Mouse (Mus musculus) neural tube, embryonic 12.5 days (tissue): ENCODE results near the gene Ccdc160. TPM values are rescaled to one million over a fixed set of nuclear protein-coding genes. Genes with fewer than 3 reads are reported as not detected.

ENCODE experiments used
- ATAC-seq: fragments of 200-750 bp; cut with Nextera tagmentation; 2 replicates; pipeline ENCODE4 v1.8.0; 2017; ENCODE audit warnings: low read depth, mild to moderate bottlenecking, moderate TSS enrichment, moderate library complexity; ENCODE audit not compliant: low FRiP score
- H3K27ac ChIP-seq: fragments of 300-500 bp; sonication (generic); 2 replicates; pipeline ENCODE4 v1.5.1; 2016
- H3K27me3 ChIP-seq: fragments of 300-500 bp; sonication (generic); replicated peaks from 2 replicates; pipeline ENCODE4 v1.6.1; 2016; ENCODE audit warnings: mild to moderate bottlenecking
- H3K36me3 ChIP-seq: fragments of 300-500 bp; sonication (generic); 2 replicates; pipeline ENCODE4 v1.6.1; 2016; ENCODE audit warnings: mild to moderate bottlenecking
- H3K4me1 ChIP-seq: fragments of 300-500 bp; sonication (generic); 2 replicates; pipeline ENCODE4 v1.6.1; 2016
- H3K4me2 ChIP-seq: fragments of 300-500 bp; sonication (generic); replicated peaks from 2 replicates; pipeline ENCODE4 v1.6.1; 2016; ENCODE audit warnings: mild to moderate bottlenecking
- H3K4me3 ChIP-seq: fragments of 300-500 bp; sonication (generic); 2 replicates; pipeline ENCODE4 v1.5.1; 2016
- H3K9ac ChIP-seq: fragments of 300-500 bp; sonication (generic); 2 replicates; pipeline ENCODE4 v1.6.1; 2016; ENCODE audit warnings: mild to moderate bottlenecking
- H3K9me3 ChIP-seq: fragments of 300-500 bp; sonication (generic); 2 replicates; pipeline ENCODE4 v1.6.1; 2016; ENCODE audit warnings: mild to moderate bottlenecking
- WGBS: fragments of 180-500 bp; shearing (Covaris S2); methylation state at CpG from one replicate; pipeline ENCODE4 v1.1.7; 2016; 5-methylcytosine and 5-hydroxymethylcytosine counted together
- polyA plus RNA-seq: library from polyadenylated mRNA; unstranded; fragments of >200 nt; fragmentation: Nextera tagmentation; extraction: Ambion mirVana; gene quantifications from 2 replicates; pipeline ENCODE4 v1.2.1, GENCODE M21; 2016

Ccdc160 gene
- polyA plus RNA-seq: 4.1 and 4.4 TPM in 2 replicates

DNA sequence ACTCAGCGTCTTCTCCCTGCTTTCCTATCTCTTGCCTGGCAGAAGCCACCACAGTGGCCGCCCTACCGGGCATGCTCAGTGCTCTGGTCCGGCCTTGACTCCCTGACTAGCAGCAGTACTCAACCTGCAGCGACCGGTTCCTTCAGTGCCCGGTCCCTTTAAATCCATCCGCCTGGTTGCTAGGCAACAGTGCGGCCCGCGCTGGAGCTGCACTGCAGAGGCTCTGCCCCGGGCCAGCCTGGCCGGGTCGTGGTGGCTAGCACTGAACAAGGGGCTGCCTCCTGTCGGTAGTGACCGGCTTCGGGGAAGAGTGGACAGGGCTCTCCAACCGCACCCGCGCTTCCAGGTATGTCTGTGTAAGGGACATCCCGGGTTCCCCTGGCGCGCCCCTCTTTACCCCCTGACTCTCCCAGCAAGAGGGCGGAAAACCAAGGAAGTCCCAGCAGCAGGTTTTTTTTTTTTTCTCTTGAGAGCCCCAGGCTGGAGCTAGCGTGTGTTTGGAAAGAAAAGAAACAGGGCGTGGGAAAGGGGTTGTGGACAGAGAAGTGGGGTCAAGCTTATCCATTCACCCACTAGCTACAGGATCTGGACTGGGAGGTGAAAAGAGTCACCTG, at the start of gene Ccdc160:
Gene Ccdc160 (plus strand): TSS at position 221 of the 614 bp plus-strand sequence.
- peak within 1 kb of the TSS; percentile 42; the same call in 1 of the 2 replicates for H3K9ac ChIP-seq
- peaks cover 6% of the 10 kb centered on the region; the same call in 1 of the 2 replicates for H3K4me1 ChIP-seq
- H3K4me3 ChIP-seq: peak within 1 kb of the TSS; percentile 39
- no peaks in the 10 kb centered on the region for H3K36me3 ChIP-seq
- no peaks in the 10 kb centered on the region for H3K9me3 ChIP-seq
- H3K4me2 ChIP-seq: peak within 1 kb of the TSS; percentile 50
- peak; percentile 98 for ATAC-seq
- 11% methylated on average over 25 of the region's 26 CpGs for WGBS
- H3K27ac ChIP-seq: no peak within 1 kb of the TSS
- H3K27me3 ChIP-seq: no peaks in the 10 kb centered on the region

DNA sequence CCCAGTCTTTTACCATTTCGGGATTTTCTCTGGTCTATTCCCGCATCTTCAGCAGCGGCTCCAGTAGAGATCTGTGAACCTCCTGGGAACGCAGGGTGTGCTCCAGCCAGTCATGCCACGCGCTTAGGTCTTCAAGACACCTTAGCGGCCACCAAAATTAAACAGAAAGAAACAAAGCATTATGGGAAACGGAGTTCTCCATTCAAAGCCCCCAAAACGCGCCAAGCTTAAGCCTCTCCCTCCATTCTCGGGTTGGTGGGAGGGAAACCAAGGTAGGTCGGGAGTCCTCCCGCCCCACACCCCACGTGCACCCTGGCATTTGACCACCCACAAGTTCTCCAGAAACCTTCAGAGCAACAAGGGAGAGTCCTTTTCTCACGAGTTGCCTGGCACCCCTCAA, 47.2 kb upstream of the Ccdc160 start:
- H3K36me3 ChIP-seq: no peaks in the 10 kb centered on the region
- 0 out of 2 replicates have a peak, but pooled peaks have one; percentile 21 for ATAC-seq
- H3K4me1 ChIP-seq: no peaks in the 10 kb centered on the region
- H3K9me3 ChIP-seq: no peaks in the 10 kb centered on the region
- no peak overlapping the region for H3K27ac ChIP-seq
- WGBS: 11% methylated on average over 15 of the region's 15 CpGs
- H3K9ac ChIP-seq: no peak overlapping the region
- H3K4me3 ChIP-seq: peak overlapping the region; percentile 41
- no peaks in the 10 kb centered on the region for H3K27me3 ChIP-seq
- H3K4me2 ChIP-seq: peak overlapping the region; percentile 85

DNA sequence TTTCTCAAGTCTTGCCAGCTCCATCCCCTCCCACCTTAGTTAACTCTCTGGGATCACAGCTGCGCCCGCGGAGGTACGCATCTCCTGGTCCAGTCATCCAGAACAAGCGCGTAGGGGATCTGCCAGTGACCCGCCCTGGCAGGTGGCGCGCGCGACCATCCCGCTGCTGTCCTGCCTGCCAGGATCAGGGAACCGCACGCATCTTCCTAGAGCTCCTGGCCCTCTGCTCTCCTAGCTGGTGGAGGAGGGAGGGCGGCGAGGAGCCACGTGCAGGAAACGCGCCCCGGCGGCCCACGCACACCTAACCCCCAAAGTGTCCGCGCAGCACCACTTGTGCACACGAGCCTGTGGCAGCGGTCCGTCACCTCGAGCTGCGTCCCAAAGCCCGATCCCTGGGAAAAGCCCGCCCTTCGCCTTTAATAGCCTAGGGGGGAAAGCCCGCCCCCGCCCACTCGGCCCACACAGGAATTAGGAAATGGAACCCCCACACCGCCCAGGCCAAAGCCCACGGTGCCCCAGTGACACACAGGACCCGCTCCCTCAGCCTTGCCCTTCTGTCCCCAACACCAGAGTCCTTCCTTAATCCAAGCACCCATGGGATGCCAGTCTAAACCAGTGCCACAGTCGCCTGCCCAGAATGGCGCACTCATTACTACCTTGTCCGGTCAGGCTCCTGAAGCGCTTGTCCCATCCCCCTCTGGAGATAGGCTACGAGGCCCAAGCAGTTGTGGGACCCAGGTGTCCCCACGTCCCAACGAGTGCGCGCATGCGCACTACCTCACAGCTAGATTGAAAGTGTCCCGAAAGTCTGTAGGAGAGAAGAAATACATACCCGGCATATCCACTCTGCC, 46.6 kb upstream of the Ccdc160 start:
- H3K36me3 ChIP-seq: no peaks in the 10 kb centered on the region
- peak overlapping the region; percentile 85 for H3K4me2 ChIP-seq
- peak overlapping the region; percentile 41 for H3K4me3 ChIP-seq
- H3K9me3 ChIP-seq: no peaks in the 10 kb centered on the region
- no peak overlapping the region for H3K27ac ChIP-seq
- peak; percentile 66 for ATAC-seq
- H3K9ac ChIP-seq: peak overlapping the region; percentile 38
- WGBS: 19% methylated on average over 50 of the region's 50 CpGs
- H3K27me3 ChIP-seq: no peaks in the 10 kb centered on the region
- H3K4me1 ChIP-seq: no peaks in the 10 kb centered on the region

- no peak overlapping the region for H3K4me3 ChIP-seq
- no peaks in the 10 kb centered on the region for H3K36me3 ChIP-seq
- no peaks in the 10 kb centered on the region for H3K27me3 ChIP-seq
- H3K9ac ChIP-seq: no peak overlapping the region
- peak overlapping the region; percentile 85; the same call in 1 of the 2 replicates for H3K4me2 ChIP-seq
- 16% methylated on average over 8 of the region's 8 CpGs for WGBS
- H3K4me1 ChIP-seq: no peaks in the 10 kb centered on the region
- no peak for ATAC-seq
- no peaks in the 10 kb centered on the region for H3K9me3 ChIP-seq
- no peak overlapping the region for H3K27ac ChIP-seq
Observed at GRCm38 (mm10) chrX:52745462-52745861, 45.5 kb upstream of the Ccdc160 start.

- no peak overlapping the region for H3K4me3 ChIP-seq
- no peaks in the 10 kb centered on the region for H3K27me3 ChIP-seq
- H3K36me3 ChIP-seq: no peaks in the 10 kb centered on the region
- no peak for ATAC-seq
- WGBS: 14% methylated on average over 10 of the region's 10 CpGs
- peak overlapping the region; percentile 85; the same call in 1 of the 2 replicates for H3K4me2 ChIP-seq
- no peaks in the 10 kb centered on the region for H3K9me3 ChIP-seq
- no peak overlapping the region for H3K27ac ChIP-seq
- no peak overlapping the region for H3K9ac ChIP-seq
- H3K4me1 ChIP-seq: no peaks in the 10 kb centered on the region
Observed at GRCm38 (mm10) chrX:52745917-52746316, 45.1 kb upstream of the Ccdc160 start.

DNA sequence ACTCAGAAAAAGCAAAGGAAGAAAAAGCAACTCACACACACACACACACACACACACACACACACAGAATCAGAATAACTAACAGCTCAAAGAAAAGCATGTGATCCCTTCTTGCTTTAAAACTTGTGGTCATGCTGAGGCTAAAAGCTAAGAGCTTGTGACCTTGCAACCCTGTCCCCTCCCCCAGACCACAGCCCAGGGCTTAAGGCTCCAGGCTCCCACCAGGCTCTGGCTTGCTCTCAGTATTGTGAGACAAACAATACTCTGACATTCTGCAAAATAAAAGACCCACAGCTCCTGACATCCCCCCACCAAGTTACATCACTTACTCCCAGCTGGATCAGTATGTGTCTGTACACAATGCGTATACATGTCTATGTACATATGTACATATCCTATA, 44.2 kb upstream of the Ccdc160 start:
- Histone ChIP-seq H3K4me1 (no peaks in the 10 kb centered on the region), H3K27me3 (no peaks in the 10 kb centered on the region), H3K36me3 (no peaks in the 10 kb centered on the region), H3K9ac (no peak overlapping the region), H3K27ac (no peak overlapping the region), H3K4me3 (no peak overlapping the region), H3K4me2 (no peak overlapping the region), H3K9me3 (no peaks in the 10 kb centered on the region)
- 18% methylated on average over 1 of the region's 1 CpGs for WGBS
- ATAC-seq: no peak

GRCm38 (mm10) chrX:52753491-52754085, 37.4 kb upstream of the Ccdc160 start:
- no peaks in the 10 kb centered on the region for H3K36me3 ChIP-seq
- H3K27ac ChIP-seq: no peak overlapping the region
- H3K27me3 ChIP-seq: no peaks in the 10 kb centered on the region
- no peak for ATAC-seq
- WGBS: 15% methylated on average over 6 of the region's 6 CpGs
- no peaks in the 10 kb centered on the region for H3K4me1 ChIP-seq
- H3K4me2 ChIP-seq: no peak overlapping the region
- H3K4me3 ChIP-seq: no peak overlapping the region
- no peaks in the 10 kb centered on the region for H3K9me3 ChIP-seq
- no peak overlapping the region for H3K9ac ChIP-seq

DNA sequence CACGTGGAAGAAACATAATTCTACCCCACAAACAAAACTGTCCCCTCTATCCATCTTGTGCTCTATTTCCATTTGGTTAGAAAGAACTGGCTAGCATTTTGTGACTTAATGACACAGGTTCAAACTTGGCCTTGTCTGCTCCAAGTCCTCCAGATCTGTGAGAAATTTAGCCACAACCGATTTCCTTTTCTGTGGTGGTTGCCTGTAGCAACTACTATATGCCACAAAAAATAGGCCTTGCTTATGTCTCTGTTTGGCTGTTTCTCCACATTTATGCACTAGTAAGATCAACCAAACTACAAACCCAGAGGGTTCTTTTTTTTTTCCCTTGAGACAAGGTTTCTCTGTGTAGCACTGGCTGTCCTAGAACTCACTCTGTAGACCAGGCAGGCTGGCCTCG, 33.8 kb upstream of the Ccdc160 start:
- Histone ChIP-seq H3K27ac (no peak overlapping the region), H3K9ac (no peak overlapping the region), H3K27me3 (no peaks in the 10 kb centered on the region), H3K4me1 (no peaks in the 10 kb centered on the region), H3K4me3 (no peak overlapping the region), H3K36me3 (no peaks in the 10 kb centered on the region), H3K9me3 (no peaks in the 10 kb centered on the region), H3K4me2 (no peak overlapping the region)
- ATAC-seq: no peak
- WGBS: 85% methylated on average over 3 of the region's 3 CpGs

GRCm38 (mm10) chrX:52759232-52759631, 31.8 kb upstream of the Ccdc160 start:
- H3K27ac ChIP-seq: no peak overlapping the region
- WGBS: 65% methylated on average over 2 of the region's 2 CpGs
- H3K9ac ChIP-seq: no peak overlapping the region
- no peak overlapping the region for H3K4me2 ChIP-seq
- no peaks in the 10 kb centered on the region for H3K9me3 ChIP-seq
- ATAC-seq: no peak
- no peaks in the 10 kb centered on the region for H3K4me1 ChIP-seq
- no peak overlapping the region for H3K4me3 ChIP-seq
- H3K27me3 ChIP-seq: no peaks in the 10 kb centered on the region
- H3K36me3 ChIP-seq: no peaks in the 10 kb centered on the region

DNA sequence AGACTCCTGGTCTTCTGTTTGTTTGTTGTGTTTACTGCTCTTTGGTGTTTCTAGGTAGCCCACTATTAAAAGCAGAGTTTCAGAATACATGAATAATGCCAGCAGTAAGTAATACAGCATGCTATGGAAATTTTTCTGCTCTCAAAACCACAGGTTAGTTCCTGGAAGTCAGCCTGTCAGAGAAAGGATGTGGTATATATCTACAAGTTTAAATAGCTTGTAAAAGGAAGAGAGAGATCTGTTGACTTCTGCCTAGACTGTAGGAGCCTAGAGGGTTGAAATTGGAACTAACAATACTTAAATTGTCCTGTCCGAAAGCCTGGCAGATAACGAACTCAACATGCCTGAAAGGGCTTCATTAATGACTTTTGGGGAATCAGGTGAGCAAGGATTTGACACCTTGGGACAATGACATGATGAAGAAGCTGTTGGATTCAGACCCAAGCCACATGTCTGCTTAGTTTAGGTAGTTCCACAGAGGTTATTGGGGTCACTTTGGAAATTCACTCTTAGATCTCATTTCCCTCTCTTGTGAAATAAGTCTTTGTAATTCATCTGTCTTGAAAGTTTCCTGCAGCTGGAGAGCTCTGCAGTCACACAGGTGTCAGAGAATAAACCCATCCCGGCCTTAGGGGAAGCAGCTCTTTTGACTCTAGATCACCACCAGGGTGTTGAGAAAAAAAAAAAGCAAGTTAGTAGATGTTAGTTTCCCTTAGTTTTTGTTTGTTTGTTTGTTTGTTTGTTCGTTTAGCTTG, 30.6 kb upstream of the Ccdc160 start:
- Histone ChIP-seq H3K36me3 (no peaks in the 10 kb centered on the region), H3K9ac (no peak overlapping the region), H3K4me1 (no peaks in the 10 kb centered on the region), H3K9me3 (no peaks in the 10 kb centered on the region), H3K4me3 (no peak overlapping the region), H3K27me3 (no peaks in the 10 kb centered on the region), H3K4me2 (no peak overlapping the region), H3K27ac (no peak overlapping the region)
- ATAC-seq: no peak
- 62% methylated on average over 4 of the region's 4 CpGs for WGBS

- ATAC-seq: no peak
- no peaks in the 10 kb centered on the region for H3K36me3 ChIP-seq
- H3K9me3 ChIP-seq: no peaks in the 10 kb centered on the region
- no peak overlapping the region for H3K27ac ChIP-seq
- H3K4me3 ChIP-seq: no peak overlapping the region
- no peak overlapping the region for H3K9ac ChIP-seq
- 84% methylated on average over 4 of the region's 4 CpGs for WGBS
- no peak overlapping the region for H3K4me2 ChIP-seq
- no peaks in the 10 kb centered on the region for H3K27me3 ChIP-seq
- no peaks in the 10 kb centered on the region for H3K4me1 ChIP-seq
Observed at GRCm38 (mm10) chrX:52762221-52762620, 28.8 kb upstream of the Ccdc160 start.

- WGBS: 53% methylated on average over 3 of the region's 3 CpGs
- Histone ChIP-seq H3K36me3 (no peaks in the 10 kb centered on the region), H3K9ac (no peak overlapping the region), H3K27ac (no peak overlapping the region), H3K4me2 (no peak overlapping the region), H3K27me3 (no peaks in the 10 kb centered on the region), H3K4me3 (no peak overlapping the region), H3K9me3 (no peaks in the 10 kb centered on the region), H3K4me1 (no peaks in the 10 kb centered on the region)
- no peak for ATAC-seq
Observed at GRCm38 (mm10) chrX:52775973-52776372, 15.0 kb upstream of the Ccdc160 start.
